Mouse (Mus musculus) limb, embryonic 14.5 days (tissue): ENCODE data around the gene Grik2. TPM values are rescaled to one million over a fixed set of nuclear protein-coding genes. Genes with fewer than 3 reads are reported as not detected.

Experiments
- ATAC-seq: fragments of 200-750 bp; cut with Nextera tagmentation; 2 replicates; pipeline ENCODE4 v1.8.0; 2017; ENCODE audit warnings: low read depth, moderate number of reproducible peaks, moderate TSS enrichment; ENCODE audit not compliant: low FRiP score
- DNase-seq: peaks from one replicate; pipeline ENCODE4 v3.0.0-alpha.2; 2015; ENCODE audit warnings: low spot score
- H3K27ac ChIP-seq: fragments of 300-500 bp; sonication (generic); replicated peaks from 2 replicates; pipeline ENCODE4 v1.5.1; 2014; ENCODE audit warnings: low read depth, mild to moderate bottlenecking, low read length, moderate library complexity, mixed read lengths
- H3K27me3 ChIP-seq: fragments of 300-500 bp; sonication (generic); 2 replicates; pipeline ENCODE4 v1.6.1; 2014; ENCODE audit warnings: low read length, mixed read lengths; ENCODE audit not compliant: control insufficient read depth, insufficient read depth
- H3K36me3 ChIP-seq: fragments of 300-500 bp; sonication (generic); 2 replicates; pipeline ENCODE4 v1.6.1; 2014; ENCODE audit warnings: mild to moderate bottlenecking, low read length, moderate library complexity, mixed read lengths; ENCODE audit not compliant: control insufficient read depth, insufficient read depth
- H3K4me1 ChIP-seq: fragments of 300-500 bp; sonication (generic); 2 replicates; pipeline ENCODE4 v1.6.1; 2014; ENCODE audit warnings: antibody characterized with exemption, low read length, mixed read lengths; ENCODE audit not compliant: control insufficient read depth, insufficient read depth
- H3K4me2 ChIP-seq: fragments of 300-500 bp; sonication (generic); replicated peaks from 2 replicates; pipeline ENCODE4 v1.6.1; 2014; ENCODE audit warnings: low read depth, mild to moderate bottlenecking, low read length, moderate library complexity; ENCODE audit not compliant: severe bottlenecking
- H3K4me3 ChIP-seq: fragments of 300-500 bp; sonication (generic); replicated peaks from 2 replicates; pipeline ENCODE4 v1.5.1; 2014; ENCODE audit warnings: low read length
- H3K9ac ChIP-seq: fragments of 300-500 bp; sonication (generic); 2 replicates; pipeline ENCODE4 v1.6.1; 2014; ENCODE audit warnings: mild to moderate bottlenecking, low read depth, low read length, moderate library complexity; ENCODE audit not compliant: severe bottlenecking
- H3K9me3 ChIP-seq: fragments of 300-500 bp; sonication (generic); 2 replicates; pipeline ENCODE4 v1.6.1; 2016; ENCODE audit warnings: low read length; ENCODE audit not compliant: control insufficient read depth
- POLR2A ChIP-seq: fragments of 200-500 bp; IDR thresholded peaks from 2 replicates; pipeline ENCODE4 v1.8.0; 2012; ENCODE audit warnings: inconsistent platforms, mild to moderate bottlenecking, moderate library complexity, borderline replicate concordance; ENCODE audit not compliant: insufficient read depth, insufficient read length; ENCODE audit errors: extremely low read depth
- WGBS: fragments of 180-500 bp; shearing (Covaris S2); extraction: QIAGEN DNeasy Blood & Tissue Kit; methylation state at CpG from one replicate; pipeline ENCODE4 v1.1.7; 2014; 5-methylcytosine and 5-hydroxymethylcytosine counted together
- polyA plus RNA-seq, 2 experiments: library from polyadenylated mRNA; depleted of rRNA in 1 of 2; stranded (reverse) in 1 of 2; unstranded in 1 of 2; fragments of >200 nt; fragmentation: Nextera tagmentation in 1 of 2; extraction: Ambion mirVana in 1 of 2; gene quantifications; 2 replicates each; pipeline versions ENCODE4 v1.2.1 to v1.2.3; 2012 to 2014

Grik2 gene
- polyA plus RNA-seq, 2 experiments: 2.7 to 3.5 TPM

DNA sequence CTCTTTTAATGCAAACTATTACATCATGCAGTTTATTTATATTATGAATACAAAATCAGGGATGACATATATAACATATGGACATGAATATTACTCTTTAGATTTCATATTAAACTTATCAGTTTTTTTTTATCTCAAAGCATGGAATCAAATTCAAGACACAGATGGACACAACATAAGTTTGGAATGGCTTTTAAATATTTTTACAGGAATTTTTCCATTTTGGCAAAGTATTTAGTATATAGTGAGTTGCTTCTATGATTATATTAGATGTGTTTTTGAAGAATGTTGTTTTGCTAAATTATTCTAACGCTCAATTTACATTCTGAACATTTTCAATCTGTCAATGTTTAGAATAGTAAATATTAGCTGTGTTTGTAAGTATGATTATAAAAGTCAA lies 291.3 kb downstream of the Grik2 start:
- H3K4me3 ChIP-seq: no peak overlapping the region
- no peaks in the 10 kb centered on the region for H3K9me3 ChIP-seq
- no peak overlapping the region for H3K27ac ChIP-seq
- DNase-seq (no peak), ATAC-seq (no peak)
- no peaks in the 10 kb centered on the region for H3K27me3 ChIP-seq
- WGBS: 87% methylated on average over 1 of the region's 1 CpGs
- TF ChIP-seq POLR2A: no peak
- no peak overlapping the region for H3K9ac ChIP-seq
- no peak overlapping the region for H3K4me2 ChIP-seq
- no peaks in the 10 kb centered on the region for H3K4me1 ChIP-seq
- no peaks in the 10 kb centered on the region for H3K36me3 ChIP-seq

DNA sequence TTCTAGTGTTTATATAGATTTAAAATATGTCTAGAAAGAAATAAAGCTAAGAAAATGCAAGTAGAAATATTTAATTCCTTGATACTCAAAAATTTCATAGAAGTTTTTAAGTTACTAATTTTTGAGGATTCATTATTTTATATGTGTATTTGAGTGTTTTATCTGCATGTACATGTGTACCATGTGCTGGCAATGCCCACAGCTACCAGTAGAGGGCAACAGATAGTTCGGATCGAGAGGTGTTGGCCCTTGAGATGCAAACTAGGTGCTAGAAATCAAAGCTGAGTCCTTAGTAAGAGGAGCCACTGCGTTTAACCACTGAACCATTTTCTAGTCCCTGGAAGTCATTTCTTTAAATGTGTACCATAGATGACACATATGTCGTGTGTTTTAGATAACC lies 307.1 kb downstream of the Grik2 start:
- no peak for TF ChIP-seq POLR2A
- 81% methylated on average over 4 of the region's 4 CpGs for WGBS
- Histone ChIP-seq H3K9me3 (no peaks in the 10 kb centered on the region; the same call in 1 of the 2 replicates), H3K27me3 (no peaks in the 10 kb centered on the region), H3K4me1 (no peaks in the 10 kb centered on the region), H3K4me3 (no peak overlapping the region), H3K36me3 (no peaks in the 10 kb centered on the region), H3K27ac (no peak overlapping the region), H3K4me2 (no peak overlapping the region), H3K9ac (no peak overlapping the region)
- no peak for DNase-seq
- ATAC-seq: no peak

DNA sequence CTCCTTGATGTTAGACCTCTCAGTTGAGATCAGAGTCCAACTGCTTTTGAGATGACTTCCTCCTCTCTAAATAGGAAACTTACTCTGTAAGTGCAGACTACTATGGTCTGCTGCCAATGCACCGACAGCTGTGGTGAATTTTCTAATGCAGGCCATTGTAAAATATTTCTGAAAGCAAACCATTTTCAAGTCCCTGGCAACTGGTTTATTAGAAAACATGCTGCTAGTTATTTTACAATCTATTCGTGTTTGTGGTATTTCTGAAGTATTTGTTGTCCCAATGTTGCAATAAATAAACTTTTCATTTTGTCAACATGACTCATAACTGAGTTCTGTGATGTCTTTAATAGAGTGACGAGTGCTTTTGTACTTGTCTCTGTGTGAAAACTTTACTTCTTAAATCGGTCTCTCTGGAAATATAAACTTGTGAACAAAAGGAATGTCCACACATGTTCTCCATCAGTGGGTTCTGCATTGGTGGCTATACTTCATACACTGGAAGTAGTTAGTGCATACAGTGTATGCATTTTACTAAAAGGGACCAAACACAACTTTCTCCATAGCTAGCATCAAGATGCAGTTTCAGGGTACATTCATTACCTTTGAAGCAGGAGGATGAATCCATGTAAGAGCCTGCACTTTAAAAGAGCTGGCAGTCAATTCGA lies 308.3 kb downstream of the Grik2 start:
- no peak overlapping the region for H3K4me2 ChIP-seq
- DNase-seq: peak; percentile 67
- no peaks in the 10 kb centered on the region for H3K36me3 ChIP-seq
- H3K4me3 ChIP-seq: no peak overlapping the region
- no peaks in the 10 kb centered on the region for H3K27me3 ChIP-seq
- no peak for TF ChIP-seq POLR2A
- 36% methylated on average over 5 of the region's 5 CpGs for WGBS
- H3K9me3 ChIP-seq: no peaks in the 10 kb centered on the region; the same call in 1 of the 2 replicates
- H3K27ac ChIP-seq: no peak overlapping the region
- no peak overlapping the region for H3K9ac ChIP-seq
- peak; percentile 85 for ATAC-seq
- H3K4me1 ChIP-seq: no peaks in the 10 kb centered on the region

DNA sequence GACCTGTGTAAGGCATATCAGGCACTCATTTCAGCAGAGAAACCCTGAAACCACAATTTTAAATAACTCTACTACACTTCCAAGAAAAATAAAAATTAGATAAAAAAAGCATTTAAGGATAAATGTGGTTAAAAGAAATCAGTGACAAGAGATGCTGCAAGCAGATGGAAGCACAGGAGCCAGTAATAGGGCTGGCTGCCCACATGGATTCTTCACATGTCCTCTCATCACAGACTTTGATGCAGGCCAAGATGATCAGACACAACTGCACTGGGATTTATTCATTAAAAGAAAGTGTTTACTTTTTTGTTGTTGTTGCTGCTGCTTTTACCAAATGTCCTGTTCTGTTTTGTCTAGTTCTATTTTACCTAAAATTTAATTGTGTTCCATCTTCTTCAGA lies 315.0 kb downstream of the Grik2 start:
- TF ChIP-seq POLR2A: no peak
- no peak overlapping the region for H3K4me3 ChIP-seq
- H3K4me2 ChIP-seq: no peak overlapping the region
- H3K9ac ChIP-seq: no peak overlapping the region
- DNase-seq: no peak
- no peak for ATAC-seq
- no peak overlapping the region for H3K27ac ChIP-seq
- no peaks in the 10 kb centered on the region for H3K36me3 ChIP-seq
- H3K4me1 ChIP-seq: no peaks in the 10 kb centered on the region
- H3K27me3 ChIP-seq: no peaks in the 10 kb centered on the region
- no peaks in the 10 kb centered on the region for H3K9me3 ChIP-seq

DNA sequence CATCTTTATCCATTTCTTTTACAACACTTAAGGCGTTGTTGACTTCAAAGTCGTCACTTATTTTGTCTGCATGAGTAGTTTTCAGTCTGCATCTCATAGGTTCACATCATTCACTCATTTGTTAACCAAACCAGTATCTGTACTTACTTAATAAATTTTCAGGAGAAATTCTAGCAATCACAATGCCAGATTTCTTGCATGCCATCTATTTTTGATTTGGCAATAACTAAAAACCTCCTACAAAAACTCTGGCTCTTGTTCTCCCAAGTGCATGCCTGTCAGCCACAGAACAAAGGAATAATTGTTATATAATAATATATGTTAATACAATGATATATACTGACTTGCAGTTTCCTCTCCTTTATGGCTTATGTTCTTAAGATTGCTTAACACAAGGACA lies 331.8 kb downstream of the Grik2 start:
- Histone ChIP-seq H3K27ac (no peak overlapping the region), H3K27me3 (no peaks in the 10 kb centered on the region), H3K36me3 (no peaks in the 10 kb centered on the region), H3K4me1 (no peaks in the 10 kb centered on the region), H3K9ac (no peak overlapping the region), H3K4me3 (no peak overlapping the region), H3K4me2 (no peak overlapping the region), H3K9me3 (no peaks in the 10 kb centered on the region)
- TF ChIP-seq POLR2A: no peak
- WGBS: 87% methylated on average over 2 of the region's 2 CpGs
- DNase-seq (no peak), ATAC-seq (no peak)

DNA sequence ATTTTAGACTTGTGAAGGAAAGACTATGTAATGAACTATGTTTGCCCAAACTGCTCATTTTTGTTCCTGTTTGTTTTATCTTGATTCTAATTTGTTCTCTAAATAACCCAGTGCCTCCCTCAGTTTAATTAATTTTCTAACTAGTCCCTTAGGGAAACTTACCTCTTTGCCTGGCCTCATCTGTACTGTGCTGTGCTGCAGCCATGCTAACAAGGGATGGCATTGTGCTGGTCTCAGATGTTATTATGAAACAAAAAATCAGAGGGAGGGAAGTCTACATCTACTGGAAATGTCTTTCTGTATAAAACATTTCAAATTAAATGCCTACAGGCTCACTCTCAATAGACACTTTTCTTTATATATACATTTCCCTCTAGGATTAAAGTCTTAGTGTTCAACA lies 335.0 kb downstream of the Grik2 start:
- no peak for TF ChIP-seq POLR2A

More for the DNA sequence above, 335.0 kb downstream of the Grik2 start:
- Histone ChIP-seq H3K4me2 (no peak overlapping the region), H3K36me3 (no peaks in the 10 kb centered on the region), H3K4me1 (no peaks in the 10 kb centered on the region), H3K9me3 (no peaks in the 10 kb centered on the region), H3K27ac (no peak overlapping the region), H3K9ac (no peak overlapping the region), H3K4me3 (no peak overlapping the region), H3K27me3 (no peaks in the 10 kb centered on the region)
- ATAC-seq: no peak
- no peak for DNase-seq
